7 mouse cellular contexts compared by ENCODE assay signal in the genomic region with DNA sequence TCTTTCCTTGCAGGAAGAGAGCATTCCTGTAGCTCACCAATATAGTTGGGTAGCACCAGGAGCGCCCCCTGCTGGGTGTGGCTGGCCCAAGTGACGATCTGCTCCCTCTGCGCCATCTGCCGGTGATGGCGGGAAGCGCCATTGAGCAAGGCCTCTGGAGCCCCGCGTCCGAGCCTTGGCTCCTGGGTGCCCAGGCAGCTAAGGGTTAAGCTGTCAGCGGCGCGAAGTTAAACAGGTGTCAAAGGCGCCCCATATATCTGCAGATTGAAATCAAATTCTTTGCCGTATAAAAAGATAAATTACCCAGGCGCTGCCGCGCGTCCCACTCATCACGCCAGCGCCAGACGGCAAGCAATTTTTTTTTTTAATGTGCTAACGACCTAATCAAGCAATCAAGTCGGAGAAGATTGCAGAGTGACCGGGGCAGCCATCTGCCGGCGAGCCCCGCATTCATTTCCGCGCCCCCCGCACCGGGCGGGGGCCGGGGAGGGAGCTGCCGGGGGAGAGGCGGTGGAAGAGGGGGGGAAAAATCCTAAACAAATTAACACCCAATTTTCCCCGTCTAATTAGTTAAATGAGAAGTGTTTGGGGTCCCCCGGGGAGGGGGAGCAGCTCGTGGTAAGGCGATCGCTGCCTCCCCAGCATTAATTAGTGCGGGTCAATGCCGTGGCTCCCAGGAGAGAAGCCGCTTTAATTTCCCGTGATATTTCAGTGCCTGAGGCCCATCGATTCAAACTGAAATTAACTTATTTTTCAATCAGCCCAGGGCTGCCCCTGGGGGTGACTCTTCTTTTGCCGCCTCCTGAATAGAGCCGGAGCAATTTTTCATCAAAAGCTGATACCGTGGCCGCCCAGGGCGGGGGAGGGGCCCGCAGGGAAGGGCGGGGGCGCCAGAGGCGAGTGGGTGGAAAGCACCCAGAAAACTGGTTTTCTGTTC. TPM values are rescaled to one million over a fixed set of nuclear protein-coding genes. Genes with fewer than 3 reads are reported as not detected.
DNase-seq lines count a peak whose midpoint lies in the region; ATAC-seq and TF ChIP-seq lines count a peak whose summit lies in the region.

No protein-coding gene starts in this region.

- H3K4me3 ChIP-seq in intestine, postnatal 0 days (ENCODE audit: low read depth, low read length) = peak overlapping the region; percentile 52
- H3K4me3 ChIP-seq in midbrain, embryonic 12.5 days = peak overlapping the region; percentile 50
- peak overlapping the region; percentile 60 for H3K4me3 ChIP-seq in small intestine, adult 2 months (ENCODE audit: low read depth, low read length)

- peak; percentile 78 for DNase-seq in adrenal gland, adult 8-10 months
- DNase-seq in embryo, embryonic 9.5 days (ENCODE audit: extremely low spot score) = peak; percentile 90
- DNase-seq in gonadal fat pad, adult 2 months (ENCODE audit: low read depth) = peak; percentile 14
- peak; percentile 97 for DNase-seq in left cerebral cortex, postnatal 4 days

- TF ChIP-seq CTCF in intestine, postnatal 0 days (IDR thresholded peaks at IDR 0.05; ENCODE audit: low read depth) = peak; percentile 100
- peak; percentile 100 for TF ChIP-seq CTCF in small intestine, adult 2 months (IDR thresholded peaks at IDR 0.05; ENCODE audit: extremely low read depth, insufficient read length, insufficient replicate concordance, low read depth, low read length)

- no peaks in the 10 kb centered on the region for H3K36me3 ChIP-seq in intestine, postnatal 0 days (ENCODE audit: control insufficient read depth, insufficient read depth)
- no peaks in the 10 kb centered on the region for H3K36me3 ChIP-seq in midbrain, embryonic 12.5 days
- H3K36me3 ChIP-seq in small intestine, adult 2 months (ENCODE audit: control insufficient read depth, insufficient read depth, low read length) = no peaks in the 10 kb centered on the region

- WGBS in intestine, postnatal 0 days = 1% methylated on average over 54 of the region's 54 CpGs
- WGBS in midbrain, embryonic 12.5 days = under 1% methylated on average over 54 of the region's 54 CpGs
- 1% methylated on average over 54 of the region's 54 CpGs for WGBS in small intestine, adult 2 months

- H3K27ac ChIP-seq in intestine, postnatal 0 days (ENCODE audit: low read depth, low read length) = no peak overlapping the region
- peak overlapping the region; percentile 49 for H3K27ac ChIP-seq in midbrain, embryonic 12.5 days (replicated peaks)
- no peak overlapping the region for H3K27ac ChIP-seq in small intestine, adult 2 months (ENCODE audit: insufficient read depth, low read depth, low read length)

- intact Hi-C loops in left cerebral cortex, postnatal 4 days (cut with DNase I) = loop anchor here (2.0 kb wide), 1 partner anchor 121 kb away; no protein-coding TSS in a partner anchor

- no peak for TF ChIP-seq POLR2A in small intestine, adult 2 months (IDR thresholded peaks at IDR 0.05; ENCODE audit: low read depth, low read length)

- no peaks in the 10 kb centered on the region for H3K4me1 ChIP-seq in intestine, postnatal 0 days (replicated peaks; ENCODE audit: control insufficient read depth, insufficient read depth, low read length)
- H3K4me1 ChIP-seq in midbrain, embryonic 12.5 days = peaks cover 6% of the 10 kb centered on the region
- H3K4me1 ChIP-seq in small intestine, adult 2 months (ENCODE audit: control insufficient read depth, insufficient read depth, insufficient read length, low read length) = no peaks in the 10 kb centered on the region

- peak overlapping the region; percentile 45; the same call in 1 of the 2 replicates for H3K9ac ChIP-seq in intestine, postnatal 0 days (ENCODE audit: low read depth, low read length)
- H3K9ac ChIP-seq in midbrain, embryonic 12.5 days (replicated peaks) = peak overlapping the region; percentile 66

- H3K27me3 ChIP-seq in intestine, postnatal 0 days (replicated peaks; ENCODE audit: control insufficient read depth, insufficient read depth, low read length) = no peaks in the 10 kb centered on the region
- H3K27me3 ChIP-seq in midbrain, embryonic 12.5 days = peaks cover 49% of the 10 kb centered on the region
- H3K27me3 ChIP-seq in small intestine, adult 2 months (ENCODE audit: control insufficient read depth, insufficient read depth, low read length) = peaks cover 4% of the 10 kb centered on the region; the same call in 1 of the 2 replicates

- ATAC-seq in intestine, postnatal 0 days = peak; percentile 46
- ATAC-seq in midbrain, embryonic 12.5 days (ENCODE audit: low FRiP score, low read depth) = peak; percentile 79

- no peaks in the 10 kb centered on the region for H3K9me3 ChIP-seq in intestine, postnatal 0 days (ENCODE audit: control insufficient read depth)
- H3K9me3 ChIP-seq in midbrain, embryonic 12.5 days = no peaks in the 10 kb centered on the region

- H3K4me2 ChIP-seq in intestine, postnatal 0 days (replicated peaks; ENCODE audit: low read depth) = peak overlapping the region; percentile 96
- H3K4me2 ChIP-seq in midbrain, embryonic 12.5 days (replicated peaks) = peak overlapping the region; percentile 87

RNA-seq across cellular contexts. Expression of a gene that starts 20.5 kb away (rescaled TPM):
- total RNA-seq in adrenal gland, adult 8-10 months (2022) = under 1 TPM in 1 of 4 experiments, not detected in 3; 0.08 TPM
- not detected in 2 replicates for polyA plus RNA-seq in gonadal fat pad, adult 2 months (2012; rRNA removed)
- not detected in 2 replicates for polyA plus RNA-seq in intestine, postnatal 0 days (2015; fragmentation: Nextera tagmentation; extraction: Ambion mirVana)
- total RNA-seq in left cerebral cortex, postnatal 4 days (2021) = not detected
- 0.84 and 0.92 TPM in 2 replicates for polyA plus RNA-seq in midbrain, embryonic 12.5 days (2016; fragmentation: Nextera tagmentation; extraction: Ambion mirVana)
- not detected in 2 replicates for polyA plus RNA-seq in small intestine, adult 2 months (2012; rRNA removed)

RNA-seq across cellular contexts. Expression of a gene that starts 27.1 kb away (rescaled TPM):
- total RNA-seq in adrenal gland, adult 8-10 months (2022) = 10 to 100 TPM; 10.9 to 16.3 (median 13.8) TPM
- 14.9 and 19.3 TPM in 2 replicates for polyA plus RNA-seq in gonadal fat pad, adult 2 months (2012; rRNA removed)
- polyA plus RNA-seq in intestine, postnatal 0 days (2015; fragmentation: Nextera tagmentation; extraction: Ambion mirVana) = 16.8 and 20.4 TPM in 2 replicates
- total RNA-seq in left cerebral cortex, postnatal 4 days (2021) = 10 to 100 TPM; 10.9 to 13.5 TPM
- polyA plus RNA-seq in midbrain, embryonic 12.5 days (2016; fragmentation: Nextera tagmentation; extraction: Ambion mirVana) = 12.1 and 12.3 TPM in 2 replicates
- polyA plus RNA-seq in small intestine, adult 2 months (2012; rRNA removed) = 9.5 and 30.6 TPM in 2 replicates

RNA-seq across cellular contexts. Expression of a gene that starts 50.7 kb away (rescaled TPM):
- not detected for total RNA-seq in adrenal gland, adult 8-10 months (2022)
- polyA plus RNA-seq in gonadal fat pad, adult 2 months (2012; rRNA removed) = not detected in 2 replicates
- not detected in 2 replicates for polyA plus RNA-seq in intestine, postnatal 0 days (2015; fragmentation: Nextera tagmentation; extraction: Ambion mirVana)
- not detected for total RNA-seq in left cerebral cortex, postnatal 4 days (2021)
- not detected in 2 replicates for polyA plus RNA-seq in midbrain, embryonic 12.5 days (2016; fragmentation: Nextera tagmentation; extraction: Ambion mirVana)
- polyA plus RNA-seq in small intestine, adult 2 months (2012; rRNA removed) = not detected in 2 replicates

Comparison
In these comparisons a context has a peak if more than half of its experiments do, and no peak if none do; other contexts are left out.
1. DNase-seq: peak in every context shown above with its lines; median percentile 97 in left cerebral cortex, postnatal 4 days; 90 in embryo, embryonic 9.5 days; 78 in adrenal gland, adult 8-10 months; 14 in gonadal fat pad, adult 2 months.